Mouse (Mus musculus): ENCODE measurements around the gene Dicer1.

The Dicer1 gene

DNA sequence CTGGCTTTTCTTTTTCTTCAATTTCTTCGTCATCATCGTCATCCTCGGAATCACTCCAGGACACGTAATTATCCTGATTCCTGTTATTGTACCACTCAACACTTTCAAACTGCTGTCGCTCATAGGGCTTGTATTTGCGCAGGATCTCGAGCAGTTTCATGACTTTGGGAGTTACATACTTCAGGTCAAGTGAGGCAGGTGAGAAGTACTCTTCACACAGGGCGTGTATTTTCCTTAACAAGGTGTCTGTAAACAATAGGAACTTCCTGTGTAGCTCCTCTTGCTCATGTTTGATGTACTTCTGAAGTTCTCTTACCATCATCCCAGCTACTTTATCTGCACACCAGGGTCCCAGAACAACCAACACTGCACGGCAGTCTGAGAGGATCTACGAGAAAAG is 29.7 kb downstream of the Dicer1 start:
- Histone ChIP-seq H3K36me3 (ENCODE audit: control insufficient read depth, insufficient read depth, low read length, poor library complexity, severe bottlenecking) (peaks cover 9% of the 10 kb centered on the region; the same call in 1 of the 2 replicates), H3K27me3 (ENCODE audit: control insufficient read depth, insufficient read depth, low read length, poor library complexity, severe bottlenecking) (no peaks in the 10 kb centered on the region)
- DNase-seq (ENCODE audit: low read depth, low spot score): no peak

DNA sequence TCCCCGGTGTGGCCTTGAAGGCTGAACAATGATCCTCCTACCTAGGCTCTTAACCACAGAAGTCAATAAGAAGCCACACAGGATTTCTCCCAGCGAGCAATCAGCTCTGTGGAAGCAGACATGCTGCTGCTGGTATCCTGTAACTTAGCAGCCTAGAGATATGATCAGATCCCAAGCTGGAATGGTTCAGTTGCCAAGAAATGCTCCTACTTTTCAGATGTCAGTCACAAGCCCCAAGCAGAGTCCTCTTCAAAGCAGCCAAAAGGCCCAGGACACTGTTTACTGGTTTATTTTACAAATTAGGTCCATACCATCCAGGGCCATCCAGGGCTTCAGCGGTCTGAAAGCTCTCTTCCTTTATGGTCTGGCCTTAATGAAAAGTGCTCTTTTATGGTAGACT is 30.7 kb downstream of the Dicer1 start:
- no peak for DNase-seq (ENCODE audit: low read depth, low spot score)
- Histone ChIP-seq H3K27me3 (ENCODE audit: control insufficient read depth, insufficient read depth, low read length, poor library complexity, severe bottlenecking) (no peaks in the 10 kb centered on the region), H3K36me3 (ENCODE audit: control insufficient read depth, insufficient read depth, low read length, poor library complexity, severe bottlenecking) (peaks cover 9% of the 10 kb centered on the region; the same call in 1 of the 2 replicates)

DNA sequence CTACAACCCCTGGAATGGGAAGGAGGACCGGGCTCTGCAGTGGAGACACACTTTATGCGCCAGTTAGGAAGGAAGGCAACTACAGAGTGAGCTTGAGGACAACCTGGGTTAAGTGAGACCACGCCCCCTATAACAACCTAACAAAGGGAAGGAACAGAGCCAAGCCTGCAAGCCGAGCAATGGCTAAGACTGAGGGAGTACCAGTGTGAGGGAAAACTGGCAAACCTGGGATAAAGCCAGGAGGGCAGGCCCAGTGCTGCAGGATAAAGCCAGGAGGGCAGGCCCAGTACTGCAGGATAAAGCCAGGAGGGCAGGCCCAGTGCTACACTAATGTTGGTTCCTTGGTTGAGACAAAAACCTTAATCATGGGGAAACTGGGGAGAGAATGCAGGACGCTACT is 32.8 kb downstream of the Dicer1 start:
- H3K36me3 ChIP-seq (ENCODE audit: control insufficient read depth, insufficient read depth, low read length, poor library complexity, severe bottlenecking): peaks cover 8% of the 10 kb centered on the region
- no peak for DNase-seq (ENCODE audit: low read depth, low spot score)
- H3K27me3 ChIP-seq (ENCODE audit: control insufficient read depth, insufficient read depth, low read length, poor library complexity, severe bottlenecking): no peaks in the 10 kb centered on the region

DNA sequence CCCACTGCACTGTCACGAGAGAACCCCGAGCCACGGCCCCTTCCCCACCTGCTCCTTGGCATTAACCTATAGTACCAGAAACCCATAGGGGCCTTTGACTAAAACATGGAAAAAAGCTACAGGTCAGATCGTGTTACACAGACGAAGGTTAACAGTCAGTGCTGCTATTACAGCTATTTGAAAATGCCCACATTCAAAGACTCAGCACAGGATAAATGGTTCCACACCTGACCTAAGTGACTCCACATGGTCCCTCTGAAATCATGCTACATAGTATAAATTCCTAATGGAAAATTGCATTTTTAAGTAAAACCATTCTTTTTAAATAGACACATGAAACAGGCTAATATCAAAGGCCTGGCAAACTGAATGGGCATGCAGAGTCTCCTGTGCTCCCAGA is 35.3 kb downstream of the Dicer1 start:
- H3K36me3 ChIP-seq (ENCODE audit: control insufficient read depth, insufficient read depth, low read length, poor library complexity, severe bottlenecking): peaks cover 12% of the 10 kb centered on the region
- no peak for DNase-seq (ENCODE audit: low read depth, low spot score)
- no peaks in the 10 kb centered on the region for H3K27me3 ChIP-seq (ENCODE audit: control insufficient read depth, insufficient read depth, low read length, poor library complexity, severe bottlenecking)

DNA sequence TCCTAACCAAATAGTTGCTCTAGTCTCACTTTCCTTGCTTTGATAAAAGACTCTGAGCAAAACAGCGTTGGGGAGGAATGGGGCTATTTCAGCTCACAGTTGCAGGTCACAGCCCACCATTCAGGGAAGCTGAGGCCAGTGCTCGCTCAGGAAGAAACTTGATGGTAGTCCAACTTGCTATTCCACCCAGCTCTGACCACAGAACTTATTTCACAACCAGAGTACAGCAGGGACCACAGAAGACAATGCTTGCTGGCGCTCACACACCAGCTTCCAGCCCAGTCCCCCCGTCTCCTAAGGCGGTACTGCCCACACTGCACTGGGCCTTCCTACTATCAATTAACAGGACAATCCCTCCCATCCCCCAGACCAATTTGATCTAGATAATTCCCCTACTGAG is 36.3 kb downstream of the Dicer1 start:
- no peaks in the 10 kb centered on the region for H3K27me3 ChIP-seq (ENCODE audit: control insufficient read depth, insufficient read depth, low read length, poor library complexity, severe bottlenecking)
- DNase-seq (ENCODE audit: low read depth, low spot score): no peak

DNA sequence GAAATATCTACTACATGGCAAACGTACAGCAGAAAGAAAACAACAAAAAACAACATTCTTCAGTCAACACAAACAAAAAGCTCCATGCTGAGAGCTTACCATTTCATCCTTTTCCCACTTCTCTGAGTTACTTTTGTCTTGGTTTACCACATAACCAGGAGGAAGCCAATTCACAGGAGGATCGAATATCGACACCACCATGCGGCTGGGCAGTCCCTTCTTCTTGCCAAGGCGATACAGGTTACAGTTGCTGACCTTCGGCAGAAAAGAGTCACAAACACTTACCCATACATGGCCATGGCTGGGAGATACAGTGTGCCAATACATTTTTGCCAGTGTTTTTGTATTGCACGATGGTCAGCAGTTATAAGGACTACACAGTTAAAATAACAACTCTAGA is 51.5 kb downstream of the Dicer1 start:
- Histone ChIP-seq H3K27me3 (ENCODE audit: control insufficient read depth, insufficient read depth, low read length, poor library complexity, severe bottlenecking) (no peaks in the 10 kb centered on the region), H3K36me3 (ENCODE audit: control insufficient read depth, insufficient read depth, low read length, poor library complexity, severe bottlenecking) (peaks cover 32% of the 10 kb centered on the region)
- DNase-seq (ENCODE audit: low read depth, low spot score): no peak

More for the DNA sequence above, 36.3 kb downstream of the Dicer1 start:
- peaks cover 14% of the 10 kb centered on the region for H3K36me3 ChIP-seq (ENCODE audit: control insufficient read depth, insufficient read depth, low read length, poor library complexity, severe bottlenecking)

DNA sequence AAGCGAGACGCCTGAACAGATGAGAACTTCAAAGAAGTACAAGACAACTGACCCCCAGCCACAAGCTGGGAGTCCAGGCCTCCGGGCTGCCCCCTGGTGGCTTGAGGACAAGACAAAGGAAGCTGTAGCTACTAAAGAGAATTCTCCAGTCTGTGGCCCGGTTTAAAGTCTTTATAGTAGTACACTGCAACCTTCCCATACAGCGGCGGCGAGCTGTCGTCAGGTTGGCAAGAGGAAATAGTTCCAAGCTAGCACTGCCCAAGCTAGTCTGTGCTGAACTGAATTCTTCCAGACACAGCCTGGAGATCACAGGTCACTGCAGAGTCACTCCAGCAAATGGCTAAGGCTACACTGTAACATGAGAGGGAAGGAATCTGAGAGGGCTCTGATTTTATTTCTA is 52.0 kb downstream of the Dicer1 start:
- Histone ChIP-seq H3K36me3 (ENCODE audit: control insufficient read depth, insufficient read depth, low read length, poor library complexity, severe bottlenecking) (peaks cover 30% of the 10 kb centered on the region), H3K27me3 (ENCODE audit: control insufficient read depth, insufficient read depth, low read length, poor library complexity, severe bottlenecking) (no peaks in the 10 kb centered on the region)
- DNase-seq (ENCODE audit: low read depth, low spot score): peak; percentile 6

DNA sequence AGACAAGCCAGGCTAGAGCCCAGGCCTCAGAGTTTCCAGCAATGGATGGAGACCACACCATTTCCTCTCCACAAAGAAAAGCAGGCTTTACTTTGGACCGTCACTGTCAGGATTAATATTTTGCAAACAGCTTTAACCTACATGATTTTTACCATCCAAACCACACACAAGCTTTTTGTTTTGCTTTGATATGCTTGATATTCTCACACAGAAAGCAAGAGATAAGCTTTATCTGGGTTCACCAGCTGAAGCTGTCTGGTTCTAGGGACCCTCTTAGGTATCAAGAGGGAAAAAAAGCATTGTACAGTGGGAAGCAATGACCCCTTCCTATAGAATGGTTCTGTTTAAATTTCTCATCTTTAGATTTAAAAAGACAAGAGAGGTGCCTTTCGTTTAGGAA is 56.2 kb downstream of the Dicer1 start:
- Histone ChIP-seq H3K27me3 (ENCODE audit: control insufficient read depth, insufficient read depth, low read length, poor library complexity, severe bottlenecking) (no peaks in the 10 kb centered on the region), H3K36me3 (ENCODE audit: control insufficient read depth, insufficient read depth, low read length, poor library complexity, severe bottlenecking) (peaks cover 15% of the 10 kb centered on the region)
- no peak for DNase-seq (ENCODE audit: low read depth, low spot score)

DNA sequence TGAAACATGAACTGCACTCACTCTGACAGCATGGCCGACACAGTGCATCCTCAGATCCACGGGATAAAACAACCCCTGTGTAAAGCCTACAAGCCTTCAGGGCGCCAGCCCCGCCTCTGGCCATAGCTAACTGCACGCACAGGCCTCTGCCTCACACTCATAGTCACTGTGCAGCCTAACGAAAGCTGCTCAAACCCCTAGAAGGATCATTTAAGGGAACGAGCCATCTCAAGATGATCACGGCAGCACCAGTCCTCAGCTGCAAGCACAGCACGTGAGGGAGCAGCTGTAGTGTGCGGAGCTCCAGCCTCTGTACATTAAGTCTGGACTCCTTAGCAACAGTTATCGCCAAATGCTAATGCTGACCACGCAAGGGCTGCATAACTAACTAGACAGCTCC is 58.9 kb downstream of the Dicer1 start:
- H3K36me3 ChIP-seq (ENCODE audit: control insufficient read depth, insufficient read depth, low read length, poor library complexity, severe bottlenecking): peaks cover 6% of the 10 kb centered on the region
- no peaks in the 10 kb centered on the region for H3K27me3 ChIP-seq (ENCODE audit: control insufficient read depth, insufficient read depth, low read length, poor library complexity, severe bottlenecking)
- DNase-seq (ENCODE audit: low read depth, low spot score): no peak

DNA sequence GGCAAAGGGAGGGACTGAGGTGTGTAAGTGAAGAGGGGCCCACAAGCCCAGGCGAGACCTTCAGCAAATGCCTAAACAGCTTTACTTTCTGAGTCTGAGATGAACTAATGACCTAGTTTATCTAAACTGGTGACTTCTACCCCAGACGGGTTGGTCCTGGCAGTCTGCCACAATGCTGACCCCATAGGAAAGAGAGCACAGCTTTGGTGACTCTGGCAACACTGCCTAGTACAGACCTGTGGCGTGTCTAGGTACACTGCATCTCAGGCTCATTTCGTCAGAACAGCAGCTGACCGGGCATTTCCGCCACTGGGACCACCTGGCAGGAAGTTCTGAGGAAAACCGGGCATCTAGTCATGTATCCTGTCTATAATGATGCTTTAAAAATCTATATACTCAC is 61.3 kb downstream of the Dicer1 start:
- no peak for DNase-seq (ENCODE audit: low read depth, low spot score)

DNA sequence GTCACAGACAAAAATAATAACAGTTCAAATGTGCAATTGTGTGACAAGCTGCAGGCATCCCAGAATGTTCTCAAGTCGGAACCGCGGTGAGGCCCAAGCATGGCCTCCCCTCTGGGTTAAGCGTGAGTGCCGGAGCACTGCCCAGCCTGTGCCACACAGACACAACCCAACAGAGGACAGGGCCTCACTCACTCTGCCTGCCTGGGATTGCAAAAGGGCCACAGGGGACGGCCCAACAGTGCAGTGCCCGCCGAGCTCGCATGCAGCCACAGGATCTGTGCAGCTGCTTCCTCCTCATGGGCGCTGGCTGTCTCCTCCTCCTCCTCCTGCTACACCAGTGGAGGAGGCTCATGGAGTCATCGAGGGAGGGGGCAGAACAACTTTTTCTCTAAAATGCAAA is 62.9 kb downstream of the Dicer1 start:
- H3K36me3 ChIP-seq (ENCODE audit: control insufficient read depth, insufficient read depth, low read length, poor library complexity, severe bottlenecking): peaks cover 7% of the 10 kb centered on the region; the same call in 1 of the 2 replicates
- no peaks in the 10 kb centered on the region for H3K27me3 ChIP-seq (ENCODE audit: control insufficient read depth, insufficient read depth, low read length, poor library complexity, severe bottlenecking)
- no peak for DNase-seq (ENCODE audit: low read depth, low spot score)

More for the DNA sequence above, 61.3 kb downstream of the Dicer1 start:
- H3K27me3 ChIP-seq (ENCODE audit: control insufficient read depth, insufficient read depth, low read length, poor library complexity, severe bottlenecking): no peaks in the 10 kb centered on the region
- H3K36me3 ChIP-seq (ENCODE audit: control insufficient read depth, insufficient read depth, low read length, poor library complexity, severe bottlenecking): peaks cover 7% of the 10 kb centered on the region

DNA sequence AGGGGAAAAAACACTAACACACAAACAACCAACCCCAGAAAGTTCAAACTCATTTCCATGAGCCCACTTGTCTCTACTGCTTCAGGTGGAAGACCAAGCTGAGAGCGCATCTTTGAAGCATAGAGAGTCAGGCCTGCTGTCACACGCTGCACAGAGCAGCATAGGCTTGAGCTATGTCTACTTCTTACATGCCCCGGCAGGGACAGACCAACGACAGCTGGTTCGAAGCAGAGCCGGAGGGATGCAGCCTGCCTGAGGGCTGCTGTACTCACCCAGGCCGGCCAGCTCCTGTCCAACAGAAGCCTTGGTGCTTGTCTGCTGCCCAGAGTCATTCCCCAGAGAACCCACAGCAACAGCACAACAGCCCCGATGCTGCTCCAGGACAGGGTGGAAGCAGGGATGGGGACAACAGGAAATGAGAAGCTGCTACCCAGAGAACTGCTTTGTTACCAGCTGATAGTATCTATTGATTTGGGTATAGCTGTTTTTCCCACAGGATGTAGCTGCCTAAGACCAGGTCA is 67.3 kb downstream of the Dicer1 start:
- Histone ChIP-seq H3K27me3 (ENCODE audit: control insufficient read depth, insufficient read depth, low read length, poor library complexity, severe bottlenecking) (no peaks in the 10 kb centered on the region), H3K36me3 (ENCODE audit: control insufficient read depth, insufficient read depth, low read length, poor library complexity, severe bottlenecking) (peaks cover 5% of the 10 kb centered on the region; the same call in 1 of the 2 replicates)
- DNase-seq (ENCODE audit: low read depth, low spot score): no peak

DNA sequence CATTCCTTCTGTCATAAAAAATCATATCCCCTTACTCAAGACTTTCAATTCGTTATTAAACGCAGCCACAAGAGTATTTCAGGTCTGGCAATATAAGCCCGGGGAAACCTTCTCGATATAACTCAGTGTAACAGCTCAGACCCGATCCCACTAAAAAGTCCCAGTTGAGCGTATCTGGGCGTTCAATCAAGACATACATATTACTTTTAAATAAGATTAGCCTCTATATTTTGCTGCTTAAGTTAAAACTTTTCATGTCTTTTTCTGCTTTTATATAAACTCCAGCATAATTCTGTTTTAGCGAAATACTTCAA is 72.0 kb downstream of the Dicer1 start:
- no peak for DNase-seq (ENCODE audit: low read depth, low spot score)
- Histone ChIP-seq H3K36me3 (ENCODE audit: control insufficient read depth, insufficient read depth, low read length, poor library complexity, severe bottlenecking) (no peaks in the 10 kb centered on the region), H3K27me3 (ENCODE audit: control insufficient read depth, insufficient read depth, low read length, poor library complexity, severe bottlenecking) (no peaks in the 10 kb centered on the region)

DNA sequence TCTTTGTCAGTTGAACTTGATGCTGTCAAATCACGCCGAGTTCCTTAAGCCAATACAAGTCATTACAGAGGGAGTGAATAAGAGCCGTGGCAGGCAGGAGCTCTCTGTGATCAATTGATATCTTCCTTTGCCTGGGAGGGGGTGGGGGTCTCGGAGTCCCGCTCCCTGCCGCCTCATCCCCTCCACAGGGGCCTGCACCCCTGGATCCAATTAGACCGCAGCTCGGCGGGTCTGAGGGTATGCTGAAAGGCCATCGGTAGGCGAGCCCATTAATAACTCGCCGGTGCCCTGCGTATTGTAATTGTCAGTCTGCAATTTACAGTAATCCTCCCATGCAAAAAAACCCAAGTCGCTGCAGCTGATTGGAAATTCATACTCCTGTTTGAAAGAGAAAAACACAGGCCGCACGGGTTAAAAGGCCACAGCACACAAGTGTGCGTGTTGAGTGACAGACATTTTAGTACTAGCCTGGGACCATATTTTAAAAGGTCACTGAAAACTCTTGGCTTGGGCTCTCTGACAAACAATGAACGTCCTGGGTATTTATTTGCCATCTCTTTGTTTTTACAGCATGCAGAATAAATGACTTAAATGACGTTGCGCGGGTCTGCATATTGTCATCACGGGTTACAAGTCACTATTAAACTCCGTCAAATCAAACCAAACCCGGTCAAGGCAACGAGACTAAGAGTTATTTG is 72.5 kb downstream of the Dicer1 start:
- DNase-seq (ENCODE audit: low read depth, low spot score): no peak
- H3K27me3 ChIP-seq (ENCODE audit: control insufficient read depth, insufficient read depth, low read length, poor library complexity, severe bottlenecking): no peaks in the 10 kb centered on the region

DNA sequence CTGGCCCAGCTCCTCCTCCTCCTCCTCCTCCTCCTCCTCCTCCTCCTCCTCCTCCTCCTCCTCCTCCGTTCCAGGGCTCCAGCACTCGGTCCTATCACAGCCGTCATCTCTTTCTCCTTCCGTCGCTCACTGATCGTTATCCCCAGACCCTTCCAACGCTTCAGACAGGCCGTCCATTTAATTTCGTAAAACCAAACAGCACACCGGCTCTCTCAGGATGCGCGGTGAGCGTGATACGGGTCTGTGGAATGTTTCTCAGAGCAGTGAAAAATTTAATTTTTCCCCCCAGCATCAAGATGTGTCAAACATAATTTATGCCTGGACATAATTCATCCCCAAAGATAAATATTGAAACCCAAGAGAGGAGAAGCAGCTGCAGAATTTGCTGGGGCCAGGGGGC is 73.3 kb downstream of the Dicer1 start:
- H3K36me3 ChIP-seq (ENCODE audit: control insufficient read depth, insufficient read depth, low read length, poor library complexity, severe bottlenecking): no peaks in the 10 kb centered on the region
- no peaks in the 10 kb centered on the region for H3K27me3 ChIP-seq (ENCODE audit: control insufficient read depth, insufficient read depth, low read length, poor library complexity, severe bottlenecking)
- DNase-seq (ENCODE audit: low read depth, low spot score): no peak

More for the DNA sequence above, 72.5 kb downstream of the Dicer1 start:
- H3K36me3 ChIP-seq (ENCODE audit: control insufficient read depth, insufficient read depth, low read length, poor library complexity, severe bottlenecking): no peaks in the 10 kb centered on the region

DNA sequence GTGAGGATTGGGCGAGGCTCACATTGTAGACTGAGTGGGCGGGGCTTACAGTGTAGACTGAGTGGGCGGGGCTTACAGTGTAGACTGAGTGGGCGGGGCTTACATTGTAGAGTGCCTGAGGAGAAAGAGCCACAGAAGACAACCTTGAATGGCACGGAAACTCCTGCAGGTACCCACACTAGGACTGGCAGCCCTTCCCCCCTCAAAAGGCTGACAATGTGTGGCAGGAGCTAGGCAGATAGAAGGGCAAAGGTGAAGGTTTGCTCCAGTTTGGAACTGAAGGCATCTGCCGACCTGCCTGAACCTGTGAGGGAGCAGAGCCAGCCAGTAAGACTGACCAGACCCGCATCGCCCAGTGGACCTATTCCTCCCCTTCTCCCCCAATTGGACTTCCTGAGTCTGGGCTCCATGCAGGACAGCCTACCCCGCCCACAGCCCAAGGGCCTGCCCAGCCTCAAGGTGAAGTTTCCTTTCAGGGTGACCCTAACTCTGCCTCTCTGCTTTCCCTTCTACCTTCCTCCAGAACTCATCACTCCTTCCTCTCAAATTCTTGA is 74.3 kb downstream of the Dicer1 start:
- DNase-seq (ENCODE audit: low read depth, low spot score): no peak
- Histone ChIP-seq H3K36me3 (ENCODE audit: control insufficient read depth, insufficient read depth, low read length, poor library complexity, severe bottlenecking) (no peaks in the 10 kb centered on the region), H3K27me3 (ENCODE audit: control insufficient read depth, insufficient read depth, low read length, poor library complexity, severe bottlenecking) (no peaks in the 10 kb centered on the region)

Measured in splenic B cell, adult 2 months (primary cell).